Mouse (Mus musculus): Measurements from ENCODE around the gene Dync1li1.

Dync1li1 gene

GRCm38 (mm10) chr9:114763341-114763740 is 74.8 kb downstream of the Dync1li1 start:
- DNase-seq (ENCODE audit: low read depth, low spot score), result no peak

GRCm38 (mm10) chr9:114767030-114767429 is 78.4 kb downstream of the Dync1li1 start:
- no peak for DNase-seq (ENCODE audit: low read depth, low spot score)

GRCm38 (mm10) chr9:114767507-114767906 is 78.9 kb downstream of the Dync1li1 start:
- no peak for DNase-seq (ENCODE audit: low read depth, low spot score)

- no peak for DNase-seq (ENCODE audit: low read depth, low spot score)
Measured at GRCm38 (mm10) chr9:114768066-114768465, 79.5 kb downstream of the Dync1li1 start.

- DNase-seq (ENCODE audit: low read depth, low spot score), result no peak
Measured at GRCm38 (mm10) chr9:114770224-114770623, 81.6 kb downstream of the Dync1li1 start.

- no peak for DNase-seq (ENCODE audit: low read depth, low spot score)
Measured at GRCm38 (mm10) chr9:114771565-114771964, 83.0 kb downstream of the Dync1li1 start.
